Mouse (Mus musculus): Measurements from ENCODE around the gene Gm12166.

DNA sequence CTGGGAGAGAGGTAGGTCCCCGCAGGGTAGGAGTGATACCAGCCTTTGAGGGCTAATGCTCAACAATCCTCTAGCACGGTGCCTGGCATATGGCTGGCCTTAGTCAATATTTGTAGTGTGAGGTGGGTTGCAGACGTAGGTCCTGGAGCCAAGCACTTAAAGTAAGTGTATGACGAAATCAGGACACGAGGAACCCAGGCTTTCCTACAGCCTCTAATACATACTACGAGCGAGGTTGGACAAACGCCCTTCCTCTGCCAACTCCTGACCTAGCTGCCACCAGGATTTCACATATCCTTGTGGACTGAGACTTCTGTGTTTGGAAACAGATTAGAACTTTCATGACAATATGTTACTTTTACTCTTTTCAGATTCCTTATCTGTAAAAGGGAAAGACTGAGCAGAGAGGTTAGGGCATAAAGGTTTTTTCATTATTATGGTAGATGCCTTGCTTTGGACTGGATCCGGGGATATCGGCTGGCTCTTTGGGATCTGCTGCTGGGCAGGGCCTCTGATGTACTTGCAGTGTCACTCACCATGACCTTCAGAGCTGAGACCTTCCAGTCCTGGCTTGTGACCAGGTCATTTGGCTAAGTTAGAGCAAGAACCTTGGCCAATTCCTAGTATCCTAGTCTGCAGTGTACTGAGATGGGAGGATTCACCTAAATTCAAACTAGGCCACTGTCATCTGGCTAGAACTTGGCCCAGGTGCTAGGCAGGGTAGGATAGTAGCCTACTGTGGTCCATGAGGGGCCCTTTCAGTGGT lies 33.5 kb upstream of the Gm12166 start:
- TF ChIP-seq POLR2A (IDR thresholded peaks at IDR 0.05; ENCODE audit: insufficient read depth, low read depth, low read length): no peak
- no peak for TF ChIP-seq CTCF (IDR thresholded peaks at IDR 0.05; ENCODE audit: insufficient read depth, low read depth, low read length)
